Mouse (Mus musculus) right cerebral cortex, adult 2 months (tissue): ENCODE results near the gene Fancd2os.

Experiments used
- DNase-seq, 2 experiments: peaks; one replicate each; pipeline ENCODE4 v3.0.0; 2021 to 2022; ENCODE audit warnings: low spot score in 2 of 2

The Fancd2os gene

GRCm38 (mm10) chr6:113600543-113601139 lies at the start of gene Fancd2os:
TSS of gene Fancd2os (minus strand) at chr6:113600715.
- no peak for DNase-seq

- DNase-seq, result no peak
These were observed 49.7 kb upstream of the Fancd2os start for GRCm38 (mm10) chr6:113650197-113650640.

DNA sequence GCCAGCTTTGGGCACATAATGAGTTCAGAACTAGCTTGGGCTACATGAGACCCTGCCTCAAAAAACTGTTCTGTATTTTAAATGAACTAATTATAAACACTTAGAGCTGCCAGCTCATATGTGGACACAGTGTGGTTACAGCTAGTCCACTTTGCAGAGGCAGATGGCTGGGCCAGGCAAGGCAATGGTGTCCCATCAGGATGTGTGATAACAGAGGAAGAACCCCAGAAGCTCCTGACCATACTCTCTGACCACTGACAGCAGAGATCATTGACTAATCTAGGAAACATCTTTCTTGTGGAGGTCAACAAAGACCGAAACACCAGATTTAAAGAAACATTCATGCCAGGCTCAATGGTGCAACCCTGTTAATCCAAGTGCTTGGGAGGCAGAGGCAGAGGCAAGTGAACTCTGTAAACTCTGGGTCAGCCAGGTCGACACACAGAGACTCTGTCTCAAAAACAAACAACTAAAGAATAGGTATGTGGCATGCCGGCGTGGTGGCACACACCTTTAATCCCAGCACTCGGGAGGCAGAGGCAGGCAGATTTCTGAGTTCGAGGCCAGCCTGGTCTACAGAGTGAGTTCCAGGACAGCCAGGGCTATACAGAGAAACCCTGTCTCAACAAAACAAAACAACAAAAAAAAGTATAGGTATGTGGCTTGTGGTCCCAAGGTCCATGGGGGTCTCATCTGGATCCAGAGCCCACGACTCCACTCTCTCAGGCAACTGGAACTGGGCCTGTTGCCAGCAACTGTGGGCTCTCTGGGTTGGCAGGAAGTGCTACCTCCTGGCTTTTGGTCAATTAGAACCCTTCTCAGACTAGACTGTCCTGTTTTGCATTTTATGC lies 49.1 kb upstream of the Fancd2os start:
- DNase-seq, result no peak

DNA sequence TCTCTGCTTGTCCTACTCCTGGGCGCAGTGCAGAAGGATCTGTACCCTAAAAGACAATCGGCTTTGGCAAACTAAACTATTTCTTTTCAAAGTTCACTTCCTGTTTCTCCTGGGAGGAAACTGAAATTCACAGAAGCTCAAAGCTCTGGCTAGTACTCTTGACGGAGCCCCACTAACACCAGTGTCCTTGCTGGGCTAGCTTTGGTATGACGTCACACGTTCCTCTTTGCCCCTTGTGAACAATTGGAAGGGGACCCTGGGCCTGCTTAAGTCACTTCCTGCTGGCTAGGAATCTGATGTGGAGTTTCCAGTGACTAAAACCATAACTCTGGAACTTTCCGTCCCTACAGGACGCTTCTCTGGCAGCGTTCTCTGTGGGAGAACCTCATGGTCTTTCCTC lies 44.3 kb upstream of the Fancd2os start:
- no peak for DNase-seq

- DNase-seq, result no peak
These were observed 43.5 kb upstream of the Fancd2os start for GRCm38 (mm10) chr6:113643967-113644366.

DNA sequence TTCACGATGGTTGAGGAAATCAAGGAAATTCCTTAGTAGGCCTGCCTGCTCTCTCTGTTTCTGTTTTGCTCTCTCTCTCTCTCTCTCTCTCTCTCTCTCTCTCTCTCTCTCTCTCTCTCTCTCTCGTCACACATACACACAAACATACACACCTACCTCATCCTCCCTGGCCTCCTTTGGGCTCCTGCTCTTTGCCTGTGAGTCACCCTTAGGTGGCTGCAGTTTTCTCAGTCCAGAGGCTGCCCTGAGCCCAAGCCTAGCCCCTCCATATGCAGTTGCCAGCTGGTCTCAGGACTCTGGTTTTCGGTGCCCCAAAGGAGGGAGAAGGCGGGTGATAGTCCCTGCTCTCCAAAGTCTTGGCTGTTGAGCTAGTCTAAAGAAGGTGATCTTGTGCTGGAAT lies 42.5 kb upstream of the Fancd2os start:
- no peak for DNase-seq

GRCm38 (mm10) chr6:113642605-113643004 lies 42.1 kb upstream of the Fancd2os start:
- DNase-seq, result no peak

- no peak for DNase-seq
These were observed 38.7 kb upstream of the Fancd2os start for GRCm38 (mm10) chr6:113639201-113639600.

- DNase-seq, result peak; percentile 94 to 95
These were observed 38.0 kb upstream of the Fancd2os start, which contains the start of gene Irak2 for GRCm38 (mm10) chr6:113638302-113639040. TSS of gene Irak2 (plus strand) at chr6:113638467.

DNA sequence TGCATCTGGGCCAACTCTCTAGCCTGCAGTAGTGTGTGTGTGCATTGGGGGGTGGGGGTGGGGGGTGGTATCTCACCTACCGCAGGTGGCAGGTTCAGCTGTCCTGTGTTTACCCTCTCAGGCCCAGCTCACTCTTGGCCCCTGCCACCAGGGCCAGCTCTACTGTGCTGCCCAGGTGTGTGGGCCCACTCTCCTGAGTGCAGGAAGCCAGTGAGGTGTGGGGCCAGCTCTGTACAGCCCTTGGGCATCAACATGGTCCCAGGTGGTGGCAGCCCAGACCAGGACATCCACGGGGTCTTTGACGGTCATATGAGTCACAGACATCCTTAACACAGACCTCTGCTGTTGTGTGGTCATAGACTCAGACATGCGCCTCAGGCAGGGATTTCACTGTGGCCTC lies 32.3 kb upstream of the Fancd2os start:
- DNase-seq, result no peak

- no peak for DNase-seq
These were observed 29.8 kb upstream of the Fancd2os start for GRCm38 (mm10) chr6:113630322-113630721.

DNA sequence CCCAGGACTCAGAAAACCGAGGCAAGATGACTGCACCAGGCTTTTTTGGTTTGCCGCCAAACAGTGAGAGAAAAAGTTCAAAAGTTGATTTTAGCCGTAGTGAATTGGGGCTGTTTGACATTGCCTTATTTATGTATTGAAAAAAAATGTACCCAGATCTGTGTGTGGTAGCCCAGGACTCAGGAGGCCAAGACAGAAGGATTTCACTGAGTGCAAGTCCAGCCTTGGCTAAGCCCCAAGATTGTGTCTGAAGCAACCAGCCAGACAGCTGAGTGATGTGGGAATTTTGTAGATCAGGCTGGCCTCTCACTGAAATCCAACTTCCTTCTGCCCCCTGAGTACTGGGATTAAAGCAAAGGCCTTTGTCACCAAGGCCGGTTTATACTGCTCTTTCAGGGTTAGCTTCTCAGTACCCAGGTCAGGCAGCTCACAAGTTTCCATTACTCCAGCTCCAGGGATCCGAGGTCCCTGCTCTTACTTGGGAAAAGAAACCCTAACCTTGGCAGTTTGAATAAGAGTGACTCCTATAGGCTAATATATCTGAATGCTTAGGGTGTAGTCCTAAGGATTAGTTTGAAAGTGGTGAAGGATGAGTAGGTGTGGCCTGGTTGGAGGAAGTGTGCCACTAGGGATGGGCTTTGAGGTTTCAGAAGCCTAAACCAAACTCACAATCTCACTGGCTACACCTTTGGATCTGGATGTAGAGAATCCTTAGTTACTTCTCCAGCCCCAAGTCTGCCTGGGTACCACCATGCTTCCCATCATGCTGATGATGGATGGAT lies 24.7 kb upstream of the Fancd2os start:
- no peak for DNase-seq

- DNase-seq, result peak; percentile 84 to 87
These were observed 23.6 kb upstream of the Fancd2os start, which contains the start of gene Vhl for GRCm38 (mm10) chr6:113623941-113624751. TSS of gene Vhl (plus strand) at chr6:113623959.

GRCm38 (mm10) chr6:113623386-113623785 lies 22.9 kb upstream of the Fancd2os start:
- no peak for DNase-seq

- DNase-seq, result no peak
These were observed 15.0 kb upstream of the Fancd2os start for GRCm38 (mm10) chr6:113615489-113615888.

GRCm38 (mm10) chr6:113614997-113615396 lies 14.5 kb upstream of the Fancd2os start:
- no peak for DNase-seq

- DNase-seq, result no peak
These were observed 13.6 kb upstream of the Fancd2os start for GRCm38 (mm10) chr6:113614152-113614551.

DNA sequence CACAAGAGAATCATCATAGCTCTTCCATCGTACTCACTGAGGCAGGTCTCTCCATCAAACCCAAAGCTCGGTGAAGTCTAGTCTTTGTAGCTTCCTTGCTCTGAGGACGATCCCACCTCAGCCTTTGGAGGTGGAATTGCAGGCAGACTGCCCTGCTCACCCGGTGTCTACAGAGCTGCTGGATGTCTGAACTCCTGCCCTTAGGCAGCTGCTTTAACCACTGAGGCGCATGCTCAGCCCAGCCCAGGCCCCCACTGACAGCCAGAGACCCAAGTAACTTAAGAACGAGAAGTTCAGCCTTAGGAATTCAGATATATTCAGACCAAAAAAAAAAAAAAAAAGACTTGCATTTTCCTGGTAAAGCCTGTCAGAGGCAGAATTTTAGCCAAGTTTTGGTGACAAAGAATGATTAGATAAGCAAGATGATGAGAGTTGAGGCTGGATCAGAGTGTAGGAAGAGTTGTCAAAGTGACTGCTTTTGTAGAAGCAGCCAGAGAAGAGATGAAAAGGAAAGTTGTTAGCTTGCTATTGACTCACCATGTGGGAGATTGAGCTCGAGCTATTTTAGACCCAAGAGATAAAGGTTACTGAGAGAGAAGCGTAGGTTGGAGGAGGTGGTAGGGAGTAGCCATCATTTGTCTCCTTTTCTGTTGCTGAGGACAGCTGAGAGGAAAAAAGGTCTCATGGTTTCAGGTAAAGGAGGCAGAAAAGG lies 11.9 kb upstream of the Fancd2os start:
- peak in 1 of 2 experiments; percentile 49 for DNase-seq

DNA sequence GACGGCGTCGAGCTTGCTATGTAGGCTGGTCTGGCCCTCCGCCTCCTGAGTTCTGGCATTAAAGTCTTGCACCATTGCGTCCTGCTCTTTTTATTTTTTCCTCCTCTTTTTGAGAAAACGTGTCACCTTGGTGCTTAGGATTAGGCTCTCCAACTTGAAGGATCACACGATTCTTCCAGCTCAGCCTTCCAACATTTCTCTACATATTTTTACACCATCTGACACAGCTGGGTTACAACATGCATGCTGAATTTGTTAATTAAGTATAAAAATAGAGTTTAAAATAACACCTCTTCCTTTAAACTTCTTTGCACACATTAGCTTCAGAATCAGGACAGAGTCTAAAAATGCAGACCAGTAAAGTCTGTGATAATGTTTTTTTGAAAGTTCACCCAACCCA lies 8.8 kb upstream of the Fancd2os start:
- no peak for DNase-seq

DNA sequence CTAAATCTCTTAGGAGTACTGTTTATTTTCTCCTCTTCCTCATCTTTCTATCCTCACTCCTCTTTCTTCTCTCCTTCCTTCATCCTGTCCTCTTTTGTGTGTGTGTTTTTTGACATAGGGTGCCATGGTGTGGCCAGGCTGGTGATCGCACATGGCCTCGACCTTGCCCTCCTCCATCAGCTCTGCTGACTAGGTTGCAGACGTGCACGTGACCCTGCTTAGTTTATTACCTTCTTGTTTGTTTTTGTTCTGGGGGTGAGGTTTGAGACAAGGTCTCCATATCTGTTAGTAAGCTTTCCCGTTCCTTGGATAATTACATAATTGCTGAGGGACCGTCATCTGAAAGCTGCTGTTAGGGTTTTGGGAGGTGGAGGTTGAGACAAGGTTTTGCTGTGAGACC lies 8.4 kb upstream of the Fancd2os start:
- DNase-seq, result no peak
